Mouse (Mus musculus) embryonic fibroblast, embryonic 13.5 days (primary cell): Measurements from ENCODE around the gene Adgrg5. TPM values are rescaled to one million over a fixed set of nuclear protein-coding genes. Genes with fewer than 3 reads are reported as not detected.

ENCODE experiments used
- H3K27ac ChIP-seq: 2 replicates; pipeline ENCODE4 v1.5.1; 2012; ENCODE audit warnings: low read length, control low read depth, inconsistent platforms; ENCODE audit not compliant: insufficient read depth
- H3K4me1 ChIP-seq: 2 replicates; pipeline ENCODE4 v1.6.1; 2011; ENCODE audit warnings: low read length; ENCODE audit not compliant: control insufficient read depth, insufficient read depth
- H3K4me3 ChIP-seq: 2 replicates; pipeline ENCODE4 v1.5.1; 2011; ENCODE audit warnings: mild to moderate bottlenecking, control low read depth, low read length; ENCODE audit not compliant: insufficient read depth
- CTCF ChIP-seq: IDR thresholded peaks from 2 replicates; pipeline ENCODE4 v1.5.1; 2011; ENCODE audit warnings: mild to moderate bottlenecking, control low read depth, low read length, moderate library complexity, borderline replicate concordance; ENCODE audit not compliant: insufficient read depth
- POLR2A ChIP-seq: IDR thresholded peaks from 2 replicates; pipeline ENCODE4 v1.6.1; 2011; ENCODE audit warnings: low read depth, mild to moderate bottlenecking, control low read depth, low read length, moderate library complexity
- polyA plus RNA-seq: library from polyadenylated mRNA; stranded (reverse); fragments of >200 nt; gene quantifications from 2 replicates; pipeline ENCODE4 v1.2.4, GENCODE M21; 2011; ENCODE audit warnings: low read depth; ENCODE audit not compliant: missing spikeins, insufficient read length

The Adgrg5 gene
- polyA plus RNA-seq, 1 experiment: 0.49 TPM

DNA sequence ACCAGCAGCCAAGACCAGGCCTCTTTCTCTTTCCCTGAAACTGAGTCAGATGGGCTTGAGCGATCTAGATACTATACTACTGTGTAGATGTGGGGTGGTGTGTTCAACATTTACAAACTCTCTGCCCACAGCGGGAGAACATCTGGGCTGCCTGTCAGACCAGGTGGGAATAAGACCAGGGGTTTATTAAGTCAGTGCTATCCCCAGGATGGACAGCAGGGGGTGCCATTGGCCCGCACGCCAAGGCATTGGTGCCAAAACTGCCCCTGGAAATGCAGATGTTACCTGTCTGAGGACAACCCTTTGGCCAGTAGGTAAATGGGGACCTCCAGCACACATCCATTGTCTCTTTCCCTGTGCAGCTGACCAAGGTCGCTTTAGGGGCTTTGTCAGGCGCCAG is 19.1 kb downstream of the Adgrg5 start:
- Histone ChIP-seq H3K27ac (no peak overlapping the region), H3K4me1 (no peaks in the 10 kb centered on the region), H3K4me3 (no peak overlapping the region)
- TF ChIP-seq POLR2A: no peak
- peak; percentile 79; the same call in 1 of the 2 replicates for TF ChIP-seq CTCF

DNA sequence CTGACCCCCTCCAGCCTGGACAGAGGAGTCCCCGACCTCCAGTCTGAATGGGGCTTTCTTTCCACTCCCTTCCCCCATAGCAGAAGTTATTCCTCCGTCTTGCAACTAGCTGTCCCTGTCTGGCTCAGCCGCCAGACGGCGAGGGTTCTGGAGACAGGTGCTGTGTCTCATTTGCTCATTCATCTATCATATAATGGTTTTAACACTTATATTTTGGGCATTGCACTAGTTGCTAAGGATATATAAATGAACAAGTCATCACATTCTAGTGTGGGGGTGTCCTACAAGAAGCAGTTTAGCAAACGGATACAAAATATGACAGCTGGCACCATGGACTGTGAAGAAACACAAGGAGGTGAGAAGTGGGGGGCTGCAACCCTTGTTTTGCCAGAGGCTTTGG is 21.7 kb downstream of the Adgrg5 start:
- H3K27ac ChIP-seq: no peak overlapping the region
- no peaks in the 10 kb centered on the region for H3K4me1 ChIP-seq
- TF ChIP-seq CTCF: no peak
- H3K4me3 ChIP-seq: no peak overlapping the region

DNA sequence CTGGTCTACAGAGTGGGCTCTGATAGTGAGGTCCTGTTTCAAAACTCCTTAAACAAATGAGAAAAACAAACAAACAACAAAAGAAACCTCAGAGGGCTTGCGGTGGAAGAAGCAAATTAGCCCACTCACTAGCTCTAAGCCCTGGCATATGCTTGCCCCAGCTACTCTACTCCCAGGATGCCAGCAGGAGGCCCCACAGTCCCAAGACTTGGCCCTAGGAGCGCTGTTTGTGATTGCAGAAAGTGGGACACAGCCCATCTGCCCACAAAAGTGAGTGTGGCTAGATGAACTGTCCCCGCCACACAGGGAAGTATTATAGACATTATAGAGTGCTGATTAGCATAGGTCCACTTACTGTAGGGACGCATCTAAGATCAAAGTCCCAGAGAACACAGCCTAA is 24.9 kb downstream of the Adgrg5 start:
- no peak overlapping the region for H3K27ac ChIP-seq
- H3K4me3 ChIP-seq: no peak overlapping the region
- no peak for TF ChIP-seq CTCF
- TF ChIP-seq POLR2A: no peak
- no peaks in the 10 kb centered on the region for H3K4me1 ChIP-seq

DNA sequence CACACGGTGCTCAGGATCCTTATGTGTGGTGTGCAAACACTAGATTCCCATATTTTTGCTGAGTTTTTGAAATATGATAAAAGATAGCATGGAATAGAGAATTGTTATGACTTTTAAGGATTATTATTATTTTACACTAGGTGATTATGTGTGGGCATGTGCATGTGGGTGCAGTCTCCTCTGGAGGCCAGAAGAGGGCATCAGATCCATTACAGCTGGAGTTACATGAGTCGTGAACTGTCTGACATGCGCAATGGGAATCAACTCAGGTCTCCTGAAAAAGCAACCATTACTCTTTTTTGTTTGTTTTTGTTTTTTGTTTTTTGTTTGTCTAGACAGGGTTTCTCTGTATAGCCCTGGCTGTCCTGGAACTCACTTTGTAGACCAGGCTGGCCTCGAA is 25.5 kb downstream of the Adgrg5 start:
- no peak overlapping the region for H3K27ac ChIP-seq
- no peak for TF ChIP-seq CTCF
- no peak for TF ChIP-seq POLR2A
- no peak overlapping the region for H3K4me3 ChIP-seq
- H3K4me1 ChIP-seq: peaks cover 5% of the 10 kb centered on the region; the same call in 1 of the 2 replicates

DNA sequence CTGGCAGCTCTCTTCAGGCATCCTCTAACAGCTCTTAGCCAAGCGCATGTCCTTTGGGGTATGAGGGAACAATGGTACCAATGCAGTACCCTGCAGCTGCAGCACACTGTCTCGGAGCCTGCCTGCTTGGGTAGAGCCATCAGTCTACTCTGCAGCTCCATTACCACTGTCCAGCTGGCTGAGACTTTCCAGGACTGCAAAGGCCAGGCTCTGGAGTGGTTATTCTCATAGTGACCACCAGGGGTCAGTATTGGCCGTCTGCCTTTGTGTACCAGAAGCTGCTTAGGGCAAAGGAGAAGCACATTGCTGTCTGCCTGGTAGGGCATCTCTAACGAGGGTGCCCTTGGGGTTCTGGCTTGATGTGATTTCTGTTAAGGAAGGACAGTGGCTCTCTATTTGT is 26.6 kb downstream of the Adgrg5 start:
- TF ChIP-seq CTCF: peak; percentile 49; the same call in 1 of the 2 replicates
- no peak for TF ChIP-seq POLR2A
- Histone ChIP-seq H3K4me3 (no peak overlapping the region), H3K4me1 (peaks cover 13% of the 10 kb centered on the region), H3K27ac (no peak overlapping the region)

DNA sequence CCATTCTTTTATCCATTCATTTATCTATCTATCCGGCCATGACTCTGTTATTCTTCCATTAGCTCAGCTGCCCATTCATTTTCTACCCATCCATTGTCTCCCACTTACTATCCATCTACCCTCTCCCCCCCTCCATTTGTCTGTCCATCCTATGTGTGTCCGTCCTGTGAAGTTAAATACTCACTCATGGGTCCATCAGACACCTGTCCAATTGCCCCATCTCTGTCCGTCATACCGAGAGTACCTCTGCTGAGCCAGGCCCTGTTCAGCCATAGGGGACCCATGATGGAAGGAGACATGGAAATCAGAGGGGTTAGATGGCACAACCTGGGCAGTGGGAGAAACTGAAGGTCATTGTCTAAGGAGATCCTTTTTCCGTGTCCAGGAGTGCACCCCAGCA is 27.0 kb downstream of the Adgrg5 start:
- no peak overlapping the region for H3K4me3 ChIP-seq
- peaks cover 13% of the 10 kb centered on the region for H3K4me1 ChIP-seq
- no peak overlapping the region for H3K27ac ChIP-seq
- TF ChIP-seq CTCF (no peak), POLR2A (no peak)

DNA sequence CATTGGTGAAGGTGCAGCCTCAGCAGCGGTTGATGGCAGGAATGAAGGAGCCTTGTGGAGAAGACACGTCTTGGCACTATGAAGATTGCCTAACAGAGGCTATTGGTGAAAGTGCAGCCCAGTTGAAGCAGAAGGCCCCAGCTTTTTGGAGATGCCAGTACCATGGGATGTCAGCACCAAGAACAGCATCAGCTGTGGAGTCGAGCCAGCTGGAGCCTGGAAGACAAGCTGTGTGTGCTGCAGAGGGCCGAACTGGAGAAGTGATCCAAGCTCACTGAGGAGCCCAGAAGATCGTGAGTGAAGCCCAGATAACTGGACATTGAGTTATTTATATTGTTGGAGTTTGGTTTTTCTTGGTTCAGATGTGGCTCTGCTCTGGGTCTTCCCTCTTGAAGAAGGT is 28.6 kb downstream of the Adgrg5 start:
- Histone ChIP-seq H3K27ac (no peak overlapping the region), H3K4me3 (no peak overlapping the region), H3K4me1 (peaks cover 13% of the 10 kb centered on the region)
- TF ChIP-seq POLR2A: no peak
- no peak for TF ChIP-seq CTCF

DNA sequence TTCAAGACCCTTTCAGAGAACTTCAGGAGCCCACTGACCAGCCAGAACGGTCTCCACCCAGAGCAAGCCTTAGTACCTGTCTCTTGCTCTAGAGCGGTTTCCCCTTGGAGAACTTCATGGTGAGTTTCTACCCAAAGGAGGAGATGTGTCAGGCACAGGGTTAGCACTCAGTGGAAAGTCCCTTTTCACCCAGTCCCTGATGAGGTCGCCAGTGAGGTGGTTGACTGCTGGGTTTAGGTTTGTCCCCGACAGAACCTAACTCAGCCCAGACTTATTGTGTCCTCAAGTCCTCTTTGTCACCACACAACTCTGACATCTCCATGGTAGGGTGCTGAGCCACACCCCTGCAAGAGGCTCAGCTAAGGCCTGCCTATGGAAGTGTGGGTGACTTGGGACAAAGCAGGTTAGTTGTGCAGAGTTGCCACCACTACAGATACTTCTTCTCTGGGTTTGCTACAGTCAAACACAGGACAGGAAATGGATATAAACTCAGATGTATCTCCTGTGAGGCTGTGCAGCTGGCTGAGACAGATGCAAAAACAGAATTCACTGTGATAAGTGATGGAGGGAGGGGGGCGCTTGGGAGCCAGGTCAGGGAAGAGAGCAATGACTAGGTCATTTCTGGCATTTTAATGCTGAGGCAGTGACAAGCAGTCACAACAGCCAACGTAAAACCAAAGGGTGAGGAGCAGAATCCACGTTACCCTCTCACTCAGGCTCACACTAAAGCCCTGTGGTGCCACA is 30.3 kb downstream of the Adgrg5 start:
- no peak for TF ChIP-seq CTCF
- no peak for TF ChIP-seq POLR2A
- H3K4me1 ChIP-seq: peaks cover 13% of the 10 kb centered on the region
- no peak overlapping the region for H3K27ac ChIP-seq
- H3K4me3 ChIP-seq: no peak overlapping the region

DNA sequence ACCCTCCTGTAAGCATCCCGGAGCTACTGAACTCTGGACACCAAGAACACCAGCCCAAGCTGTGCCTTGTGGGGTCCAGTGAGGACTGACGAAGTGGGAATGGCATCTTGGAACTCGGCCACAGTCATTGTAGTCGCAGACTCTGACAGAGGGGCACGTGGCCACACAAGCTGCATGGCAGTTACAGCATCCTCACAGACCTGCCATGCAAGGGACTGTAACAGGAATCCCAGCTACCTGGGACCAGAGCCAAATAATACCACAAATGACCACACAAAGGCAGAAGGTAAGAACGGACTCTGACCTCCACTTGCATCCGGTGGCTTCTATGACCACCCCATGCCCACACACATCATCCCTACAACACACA is 30.9 kb downstream of the Adgrg5 start:
- no peak overlapping the region for H3K27ac ChIP-seq
- H3K4me3 ChIP-seq: no peak overlapping the region
- H3K4me1 ChIP-seq: peaks cover 13% of the 10 kb centered on the region
- TF ChIP-seq CTCF: no peak
- no peak for TF ChIP-seq POLR2A

DNA sequence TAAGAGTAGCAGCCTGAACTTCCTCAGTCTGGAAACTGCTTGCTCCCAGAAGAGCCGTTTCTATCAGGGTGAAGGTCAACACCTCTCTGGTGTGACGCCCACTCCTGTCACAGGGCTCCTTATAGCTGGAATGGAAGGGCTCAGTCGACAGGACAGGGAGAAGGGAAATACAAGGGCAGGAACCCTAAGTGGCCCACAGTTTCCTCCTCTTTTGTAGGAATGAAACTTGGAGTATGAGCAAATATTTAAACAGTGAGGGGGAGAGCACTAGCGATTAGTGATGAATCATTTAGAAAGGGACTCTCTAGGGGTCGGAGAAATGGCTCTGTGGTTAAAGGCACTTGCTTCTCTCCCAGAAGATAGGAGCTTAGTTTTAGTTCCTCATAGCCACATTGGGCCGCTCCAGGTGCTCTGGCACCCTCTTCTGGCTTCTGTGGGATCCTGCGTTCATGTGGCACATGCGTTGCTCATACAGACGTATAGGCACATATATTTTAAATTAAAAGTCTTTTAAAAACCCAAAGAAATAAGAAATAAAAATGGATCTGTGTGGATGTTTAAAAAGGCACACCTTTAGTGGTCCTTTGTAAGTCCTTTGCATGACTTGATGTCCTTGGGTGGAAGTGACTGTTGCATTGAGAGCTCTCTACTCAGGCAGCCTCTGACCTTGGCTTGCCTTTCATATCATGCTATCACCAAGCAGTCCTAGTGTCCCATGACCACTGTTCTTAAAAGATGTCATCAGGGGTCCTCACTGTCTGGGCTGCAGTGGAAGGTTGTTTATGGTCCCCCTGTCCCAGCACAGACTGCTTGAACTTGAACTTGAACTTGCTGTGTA is 31.6 kb downstream of the Adgrg5 start:
- no peak overlapping the region; the same call in 1 of the 2 replicates for H3K27ac ChIP-seq
- no peak for TF ChIP-seq POLR2A
- TF ChIP-seq CTCF: peak; percentile 41; the same call in 1 of the 2 replicates
- no peak overlapping the region for H3K4me3 ChIP-seq
- H3K4me1 ChIP-seq: peaks cover 13% of the 10 kb centered on the region
